Mouse (Mus musculus) midbrain, embryonic 11.5 days (tissue): Measurements from ENCODE around the gene Trhde. TPM values are rescaled to one million over a fixed set of nuclear protein-coding genes. Genes with fewer than 3 reads are reported as not detected.
A peak's percentile ranks its signal among the peaks of the same experiment; 100 is the strongest.

Experiments
- ATAC-seq: fragments of 200-750 bp; cut with Nextera tagmentation; 2 replicates; pipeline ENCODE4 v1.8.0; 2017; ENCODE audit warnings: moderate TSS enrichment, moderate library complexity; ENCODE audit not compliant: low FRiP score
- DNase-seq: peaks from one replicate; pipeline ENCODE4 v3.0.0; 2015; ENCODE audit warnings: low spot score; ENCODE audit errors: missing footprints
- H3K27ac ChIP-seq: fragments of 300-500 bp; sonication (generic); 2 replicates; pipeline ENCODE4 v1.5.1; 2014; ENCODE audit warnings: low read depth, low read length
- H3K27me3 ChIP-seq: fragments of 300-500 bp; sonication (generic); 2 replicates; pipeline ENCODE4 v1.6.1; 2014; ENCODE audit warnings: mild to moderate bottlenecking, low read length, moderate library complexity, mixed read lengths; ENCODE audit not compliant: control insufficient read depth, insufficient read depth
- H3K36me3 ChIP-seq: fragments of 300-500 bp; sonication (generic); 2 replicates; pipeline ENCODE4 v1.6.1; 2014; ENCODE audit warnings: mild to moderate bottlenecking, low read length, moderate library complexity, mixed read lengths; ENCODE audit not compliant: control insufficient read depth, insufficient read depth
- H3K4me1 ChIP-seq: fragments of 300-500 bp; sonication (generic); 2 replicates; pipeline ENCODE4 v1.6.1; 2014; ENCODE audit warnings: low read length; ENCODE audit not compliant: control insufficient read depth, insufficient read depth
- H3K4me2 ChIP-seq: fragments of 300-500 bp; sonication (generic); 2 replicates; pipeline ENCODE4 v1.6.1; 2014; ENCODE audit warnings: mild to moderate bottlenecking, moderate library complexity
- H3K4me3 ChIP-seq: fragments of 300-500 bp; sonication (generic); 2 replicates; pipeline ENCODE4 v1.5.1; 2014; ENCODE audit warnings: low read depth, low read length
- H3K9ac ChIP-seq: fragments of 300-500 bp; sonication (generic); 2 replicates; pipeline ENCODE4 v1.6.1; 2014; ENCODE audit warnings: low read length
- H3K9me3 ChIP-seq: fragments of 300-500 bp; sonication (generic); 2 replicates; pipeline ENCODE4 v1.6.1; 2016; ENCODE audit warnings: low read length; ENCODE audit not compliant: control insufficient read depth
- WGBS: fragments of 180-500 bp; shearing (Covaris S2); extraction: QIAGEN DNeasy Blood & Tissue Kit; methylation state at CpG from one replicate; pipeline ENCODE4 v1.1.7; 2014; 5-methylcytosine and 5-hydroxymethylcytosine counted together
- polyA plus RNA-seq: library from polyadenylated mRNA; unstranded; fragments of >200 nt; fragmentation: Nextera tagmentation; extraction: Ambion mirVana; gene quantifications from 2 replicates; pipeline ENCODE4 v1.2.1, GENCODE M21; 2014

Trhde gene
- polyA plus RNA-seq, 1 experiment from 2014 or later = 0.63 TPM

DNA sequence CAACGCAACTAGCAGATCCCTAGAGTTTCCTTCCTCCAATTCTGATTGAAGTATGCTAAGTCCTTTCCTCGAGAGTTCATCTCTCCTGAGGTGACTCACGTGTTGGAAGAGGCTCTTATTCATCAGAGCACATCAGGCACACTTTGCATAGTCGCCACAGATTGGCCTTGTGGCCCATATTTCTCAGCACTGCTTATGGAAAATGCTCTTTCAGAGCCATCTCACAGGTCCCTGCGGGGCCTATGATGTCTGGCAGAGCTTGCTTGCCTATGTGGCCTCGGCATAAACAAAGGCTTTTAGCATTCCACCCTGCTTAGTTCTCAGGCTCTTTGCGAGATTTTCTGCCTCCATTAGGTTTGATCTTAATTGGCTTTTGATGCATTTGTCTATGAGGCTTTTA lies 396.8 kb downstream of the Trhde start:
- Histone ChIP-seq H3K27ac (no peak overlapping the region), H3K4me3 (no peak overlapping the region), H3K27me3 (no peaks in the 10 kb centered on the region), H3K36me3 (no peaks in the 10 kb centered on the region), H3K9ac (no peak overlapping the region), H3K4me2 (no peak overlapping the region), H3K9me3 (no peaks in the 10 kb centered on the region), H3K4me1 (no peaks in the 10 kb centered on the region)
- ATAC-seq = peak; percentile 72
- no peak for DNase-seq
- 57% methylated on average over 7 of the region's 7 CpGs for WGBS

GRCm38 (mm10) chr10:114403795-114404194 lies 398.3 kb downstream of the Trhde start:
- DNase-seq (no peak), ATAC-seq (no peak)
- Histone ChIP-seq H3K4me1 (no peaks in the 10 kb centered on the region), H3K9me3 (no peaks in the 10 kb centered on the region), H3K4me3 (no peak overlapping the region), H3K9ac (no peak overlapping the region), H3K27ac (no peak overlapping the region), H3K27me3 (no peaks in the 10 kb centered on the region), H3K36me3 (no peaks in the 10 kb centered on the region), H3K4me2 (no peak overlapping the region)
- WGBS = 87% methylated on average over 2 of the region's 2 CpGs

DNA sequence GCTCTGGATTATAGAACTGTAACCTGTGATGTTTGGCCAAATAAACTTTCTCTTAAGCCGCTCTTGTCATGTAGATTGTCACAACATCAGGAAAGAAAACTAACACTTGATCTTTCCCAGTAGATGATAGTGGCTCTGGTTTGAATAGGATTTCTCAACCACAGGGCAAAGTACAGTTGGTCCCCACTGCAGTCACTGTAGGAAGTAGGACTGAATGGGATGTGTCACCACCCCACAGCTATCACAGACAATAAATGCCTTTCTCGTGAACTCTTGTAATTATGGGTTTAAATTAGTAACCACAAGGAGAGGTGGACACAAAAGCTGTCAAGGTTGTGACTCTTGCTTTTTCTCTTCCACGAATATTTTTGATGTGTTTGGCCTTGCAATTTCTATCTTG lies 431.3 kb downstream of the Trhde start:
- Histone ChIP-seq H3K27me3 (no peaks in the 10 kb centered on the region), H3K4me1 (no peaks in the 10 kb centered on the region), H3K4me2 (no peak overlapping the region), H3K27ac (no peak overlapping the region), H3K36me3 (no peaks in the 10 kb centered on the region), H3K9ac (no peak overlapping the region), H3K4me3 (no peak overlapping the region), H3K9me3 (no peaks in the 10 kb centered on the region)
- 90% methylated on average over 3 of the region's 3 CpGs for WGBS
- DNase-seq = no peak
- ATAC-seq = no peak

- H3K4me3 ChIP-seq = no peak overlapping the region
- no peak overlapping the region for H3K4me2 ChIP-seq
- ATAC-seq (peak; percentile 67), DNase-seq (no peak)
- no peaks in the 10 kb centered on the region for H3K36me3 ChIP-seq
- H3K27ac ChIP-seq = no peak overlapping the region
- H3K27me3 ChIP-seq = no peaks in the 10 kb centered on the region
- H3K9ac ChIP-seq = no peak overlapping the region
- no peaks in the 10 kb centered on the region for H3K4me1 ChIP-seq
- WGBS = 42% methylated on average over 6 of the region's 6 CpGs
- H3K9me3 ChIP-seq = no peaks in the 10 kb centered on the region
Measured at GRCm38 (mm10) chr10:114363442-114363841, 438.7 kb downstream of the Trhde start.

- H3K27me3 ChIP-seq = no peaks in the 10 kb centered on the region
- no peak overlapping the region for H3K4me2 ChIP-seq
- no peak for DNase-seq
- no peaks in the 10 kb centered on the region for H3K9me3 ChIP-seq
- H3K27ac ChIP-seq = no peak overlapping the region
- H3K9ac ChIP-seq = no peak overlapping the region
- no peak for ATAC-seq
- WGBS = 67% methylated on average over 2 of the region's 2 CpGs
- no peaks in the 10 kb centered on the region for H3K4me1 ChIP-seq
- no peaks in the 10 kb centered on the region for H3K36me3 ChIP-seq
- H3K4me3 ChIP-seq = no peak overlapping the region
Measured at GRCm38 (mm10) chr10:114362631-114363030, 439.5 kb downstream of the Trhde start.
